Mouse (Mus musculus) forebrain, embryonic 12.5 days (tissue): Measurements from ENCODE around the gene Ism2. TPM values are rescaled to one million over a fixed set of nuclear protein-coding genes. Genes with fewer than 3 reads are reported as not detected.

Source experiments
- ATAC-seq: fragments of 200-750 bp; cut with Nextera tagmentation; 2 replicates; pipeline ENCODE4 v1.8.0; 2017; ENCODE audit warnings: moderate TSS enrichment; ENCODE audit not compliant: low FRiP score
- H3K27ac ChIP-seq: fragments of 300-500 bp; sonication (generic); 2 replicates; pipeline ENCODE4 v1.5.1; 2016; ENCODE audit warnings: mild to moderate bottlenecking
- H3K27me3 ChIP-seq: fragments of 300-500 bp; sonication (generic); 2 replicates; pipeline ENCODE4 v1.6.1; 2016; ENCODE audit warnings: mild to moderate bottlenecking
- H3K36me3 ChIP-seq: fragments of 300-500 bp; sonication (generic); replicated peaks from 2 replicates; pipeline ENCODE4 v1.6.1; 2016; ENCODE audit warnings: mild to moderate bottlenecking
- H3K4me1 ChIP-seq: fragments of 300-500 bp; sonication (generic); 2 replicates; pipeline ENCODE4 v1.6.1; 2016
- H3K4me2 ChIP-seq: fragments of 300-500 bp; sonication (generic); 2 replicates; pipeline ENCODE4 v1.6.1; 2016; ENCODE audit warnings: mild to moderate bottlenecking, moderate library complexity
- H3K4me3 ChIP-seq: fragments of 300-500 bp; sonication (generic); replicated peaks from 2 replicates; pipeline ENCODE4 v1.5.1; 2016; ENCODE audit warnings: mild to moderate bottlenecking
- H3K9ac ChIP-seq: fragments of 300-500 bp; sonication (generic); 2 replicates; pipeline ENCODE4 v1.6.1; 2016; ENCODE audit warnings: mild to moderate bottlenecking
- H3K9me3 ChIP-seq: fragments of 300-500 bp; sonication (generic); 2 replicates; pipeline ENCODE4 v1.6.1; 2016
- WGBS: fragments of 180-500 bp; shearing (Covaris S2); methylation state at CpG from one replicate; pipeline ENCODE4 v1.1.7; 2016; 5-methylcytosine and 5-hydroxymethylcytosine counted together
- polyA plus RNA-seq: library from polyadenylated mRNA; unstranded; fragments of >200 nt; fragmentation: Nextera tagmentation; extraction: Ambion mirVana; gene quantifications from 2 replicates; pipeline ENCODE4 v1.2.1, GENCODE M21; 2016

The Ism2 gene
- polyA plus RNA-seq, 1 experiment from 2014 or later, result 1.8 TPM

DNA sequence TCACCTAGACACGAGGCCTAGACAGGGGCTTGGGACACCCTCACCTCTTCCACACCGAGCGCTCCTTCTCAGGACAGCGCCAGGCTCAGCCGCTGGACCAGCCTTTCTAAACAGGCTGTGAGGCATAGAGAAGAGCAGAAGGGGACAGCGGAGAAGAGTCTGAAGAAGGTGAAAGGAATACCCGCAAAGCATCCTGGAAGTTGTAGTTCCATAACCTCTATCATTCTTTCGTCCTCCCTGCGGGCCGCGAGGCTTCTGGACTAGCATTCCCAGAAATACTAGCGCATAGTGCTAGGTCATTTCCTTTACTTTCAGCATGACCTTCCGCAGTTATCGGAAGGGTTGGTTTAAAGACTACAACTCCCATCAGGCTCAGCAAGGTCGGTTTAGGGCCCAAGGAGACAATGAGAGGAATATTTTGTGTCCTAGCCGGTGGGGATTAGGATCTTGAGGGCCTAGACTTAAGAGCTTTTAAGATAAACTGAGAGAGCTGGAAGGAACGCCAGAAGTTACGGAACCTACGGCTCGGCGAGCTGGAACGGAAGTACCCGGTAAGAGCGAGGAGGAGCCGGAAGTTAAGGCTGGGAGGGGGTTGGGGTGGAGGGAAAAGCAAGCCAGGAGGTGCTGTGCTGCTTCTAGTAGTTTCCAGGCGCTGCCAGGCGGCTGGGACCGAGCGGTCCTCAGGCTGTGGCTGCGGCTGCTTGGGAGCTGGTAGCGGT is 33.2 kb downstream of the Ism2 start, which contains the start of the genes Vipas39 and Ahsa1:
Gene Vipas39 (minus strand): TSS at position 149 of the 719 bp plus-strand sequence.
Gene Ahsa1 (plus strand): TSS at position 372 of the 719 bp plus-strand sequence.
- peak; percentile 96 for ATAC-seq
- peak within 1 kb of the TSS; percentile 90 for H3K27ac ChIP-seq
- WGBS, result under 1% methylated on average over 31 of the region's 31 CpGs
- peaks cover 22% of the 10 kb centered on the region for H3K4me1 ChIP-seq
- no peaks in the 10 kb centered on the region for H3K27me3 ChIP-seq
- H3K36me3 ChIP-seq, result peaks cover 47% of the 10 kb centered on the region
- no peaks in the 10 kb centered on the region for H3K9me3 ChIP-seq
- H3K9ac ChIP-seq, result peak within 1 kb of the TSS; percentile 92
- H3K4me2 ChIP-seq, result peak within 1 kb of the TSS; percentile 74
- H3K4me3 ChIP-seq, result peak within 1 kb of the TSS; percentile 74

DNA sequence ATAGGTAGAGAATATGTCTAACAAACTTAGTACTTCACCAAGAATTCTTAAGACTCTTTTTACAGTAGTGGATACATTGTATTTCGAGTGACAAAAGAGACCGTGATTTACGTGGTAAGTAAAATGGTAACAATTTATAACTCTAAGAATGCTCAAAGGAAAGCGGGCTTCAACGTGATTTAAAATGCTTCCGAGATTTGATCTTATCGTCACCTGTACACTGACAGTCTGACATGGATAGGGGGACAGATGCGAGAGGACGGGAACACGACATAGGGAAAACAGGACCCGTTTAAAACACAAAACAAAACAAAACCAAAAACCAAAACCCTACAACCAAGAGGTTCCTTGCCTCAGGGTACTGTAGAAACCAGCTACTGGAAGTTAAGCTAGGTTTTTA is 34.1 kb downstream of the Ism2 start:
- no peaks in the 10 kb centered on the region for H3K9me3 ChIP-seq
- H3K4me1 ChIP-seq, result peaks cover 22% of the 10 kb centered on the region
- 28% methylated on average over 11 of the region's 11 CpGs for WGBS

GRCm38 (mm10) chr12:87260562-87260961 is 38.9 kb downstream of the Ism2 start:
- no peaks in the 10 kb centered on the region for H3K9me3 ChIP-seq
- H3K27ac ChIP-seq, result no peak overlapping the region
- no peak overlapping the region for H3K4me3 ChIP-seq
- H3K4me2 ChIP-seq, result no peak overlapping the region
- H3K4me1 ChIP-seq, result peaks cover 7% of the 10 kb centered on the region
- H3K27me3 ChIP-seq, result no peaks in the 10 kb centered on the region
- no peak overlapping the region for H3K9ac ChIP-seq
- WGBS, result 96% methylated on average over 8 of the region's 8 CpGs
- no peak for ATAC-seq
- peaks cover 71% of the 10 kb centered on the region for H3K36me3 ChIP-seq

More for the DNA sequence above, 34.1 kb downstream of the Ism2 start:
- Histone ChIP-seq H3K4me2 (peak overlapping the region; percentile 73), H3K27me3 (no peaks in the 10 kb centered on the region), H3K36me3 (peaks cover 46% of the 10 kb centered on the region), H3K27ac (peak overlapping the region; percentile 77), H3K4me3 (peak overlapping the region; percentile 74), H3K9ac (peak overlapping the region; percentile 84)
- no peak for ATAC-seq

GRCm38 (mm10) chr12:87256629-87257028 is 42.9 kb downstream of the Ism2 start:
- no peak overlapping the region for H3K4me2 ChIP-seq
- H3K4me1 ChIP-seq, result no peaks in the 10 kb centered on the region
- H3K27ac ChIP-seq, result no peak overlapping the region
- H3K9me3 ChIP-seq, result no peaks in the 10 kb centered on the region
- 94% methylated on average over 5 of the region's 5 CpGs for WGBS
- peaks cover 84% of the 10 kb centered on the region for H3K36me3 ChIP-seq
- ATAC-seq, result no peak
- H3K4me3 ChIP-seq, result no peak overlapping the region
- H3K9ac ChIP-seq, result no peak overlapping the region
- no peaks in the 10 kb centered on the region for H3K27me3 ChIP-seq

DNA sequence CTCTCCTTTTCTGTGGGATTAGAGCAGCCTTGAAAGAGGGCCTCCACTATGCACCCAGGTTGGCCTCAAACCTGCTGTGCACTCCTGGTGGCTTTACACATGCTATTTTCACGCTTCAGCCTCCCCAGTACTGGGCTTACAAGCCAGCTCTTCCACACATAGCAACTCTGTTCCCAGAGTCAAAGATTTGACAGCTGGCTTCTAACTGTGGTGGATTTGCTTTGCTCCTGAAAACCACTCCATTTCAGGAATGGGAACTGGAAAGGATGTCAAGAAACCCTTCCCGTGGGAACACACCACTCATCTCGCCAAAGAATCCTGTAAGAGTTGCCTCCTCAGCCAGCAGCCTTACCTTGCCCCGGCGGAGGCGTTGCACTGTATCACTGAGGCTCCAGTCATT is 45.6 kb downstream of the Ism2 start:
- no peak for ATAC-seq
- Histone ChIP-seq H3K4me3 (no peak overlapping the region), H3K27me3 (no peaks in the 10 kb centered on the region), H3K4me2 (no peak overlapping the region), H3K27ac (no peak overlapping the region), H3K36me3 (peaks cover 93% of the 10 kb centered on the region), H3K9me3 (no peaks in the 10 kb centered on the region), H3K9ac (no peak overlapping the region), H3K4me1 (no peaks in the 10 kb centered on the region)
- WGBS, result 97% methylated on average over 6 of the region's 6 CpGs

DNA sequence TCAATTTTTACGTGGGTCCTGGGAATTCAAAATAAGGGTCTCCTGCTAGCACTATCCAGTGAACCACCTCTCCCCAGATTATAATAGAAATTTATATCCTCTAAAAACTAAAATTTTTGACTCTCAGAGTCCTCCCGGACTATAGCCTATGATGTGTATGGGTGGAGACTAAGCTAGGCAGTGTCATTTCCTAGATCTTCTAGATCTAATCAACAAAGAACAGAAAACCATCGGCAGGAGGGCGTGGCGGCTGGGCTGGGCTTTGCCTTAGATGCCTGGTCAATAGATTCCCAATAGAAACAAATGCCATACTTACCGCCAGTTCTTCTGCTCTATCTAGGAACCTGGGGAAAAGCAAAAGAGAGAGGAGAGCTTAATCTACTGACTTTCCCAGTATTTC is 49.3 kb downstream of the Ism2 start:
- H3K9me3 ChIP-seq, result no peaks in the 10 kb centered on the region
- 90% methylated on average over 6 of the region's 6 CpGs for WGBS
- H3K9ac ChIP-seq, result no peak overlapping the region
- no peak overlapping the region for H3K27ac ChIP-seq
- H3K4me1 ChIP-seq, result no peaks in the 10 kb centered on the region
- H3K36me3 ChIP-seq, result peaks cover 86% of the 10 kb centered on the region
- H3K4me2 ChIP-seq, result no peak overlapping the region
- no peaks in the 10 kb centered on the region for H3K27me3 ChIP-seq
- no peak overlapping the region for H3K4me3 ChIP-seq
- no peak for ATAC-seq

- Histone ChIP-seq H3K4me1 (no peaks in the 10 kb centered on the region), H3K4me2 (no peak within 1 kb of the TSS), H3K27ac (no peak within 1 kb of the TSS), H3K4me3 (no peak within 1 kb of the TSS), H3K9ac (no peak within 1 kb of the TSS), H3K36me3 (peaks cover 55% of the 10 kb centered on the region), H3K27me3 (no peaks in the 10 kb centered on the region), H3K9me3 (no peaks in the 10 kb centered on the region)
- WGBS, result 100% methylated on average over 1 of the region's 1 CpGs
- no peak for ATAC-seq
Measured at GRCm38 (mm10) chr12:87238632-87239031, 60.9 kb downstream of the Ism2 start, which contains the start of gene Noxred1. Noxred1 (minus strand) TSS chr12:87238732.

DNA sequence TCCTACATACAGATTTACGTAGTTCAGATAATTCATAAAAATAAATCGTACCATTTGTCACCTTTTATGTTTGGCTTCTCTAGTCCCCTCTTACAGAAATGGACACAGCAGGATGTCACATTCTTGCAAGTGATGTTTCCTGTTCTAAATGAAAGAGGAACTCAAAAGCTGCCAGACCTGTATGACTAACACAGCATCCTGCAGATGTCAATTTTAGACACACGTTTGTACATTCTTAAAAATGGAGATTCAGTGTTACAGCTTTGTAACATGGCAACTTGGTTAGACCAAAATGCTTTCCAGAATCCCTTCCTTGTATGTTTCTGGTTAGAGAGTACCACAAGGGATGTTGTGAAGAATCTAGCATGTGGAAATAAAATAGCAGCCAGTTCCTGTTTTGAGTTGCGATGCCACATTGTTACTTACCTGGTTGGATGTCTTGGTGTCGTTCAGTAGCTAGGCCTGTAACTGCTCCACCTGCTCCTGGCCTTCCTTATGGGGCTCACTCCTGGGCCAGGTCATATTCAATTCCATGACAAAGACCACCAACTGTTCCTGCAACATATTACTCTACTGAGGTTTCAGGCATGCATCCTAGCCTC is 62.5 kb downstream of the Ism2 start:
- H3K9ac ChIP-seq, result no peak overlapping the region
- WGBS, result 92% methylated on average over 5 of the region's 5 CpGs
- H3K27ac ChIP-seq, result no peak overlapping the region
- ATAC-seq, result no peak
- H3K27me3 ChIP-seq, result no peaks in the 10 kb centered on the region
- no peaks in the 10 kb centered on the region for H3K9me3 ChIP-seq
- peaks cover 44% of the 10 kb centered on the region for H3K36me3 ChIP-seq
- H3K4me1 ChIP-seq, result no peaks in the 10 kb centered on the region
- H3K4me3 ChIP-seq, result no peak overlapping the region
- no peak overlapping the region for H3K4me2 ChIP-seq

DNA sequence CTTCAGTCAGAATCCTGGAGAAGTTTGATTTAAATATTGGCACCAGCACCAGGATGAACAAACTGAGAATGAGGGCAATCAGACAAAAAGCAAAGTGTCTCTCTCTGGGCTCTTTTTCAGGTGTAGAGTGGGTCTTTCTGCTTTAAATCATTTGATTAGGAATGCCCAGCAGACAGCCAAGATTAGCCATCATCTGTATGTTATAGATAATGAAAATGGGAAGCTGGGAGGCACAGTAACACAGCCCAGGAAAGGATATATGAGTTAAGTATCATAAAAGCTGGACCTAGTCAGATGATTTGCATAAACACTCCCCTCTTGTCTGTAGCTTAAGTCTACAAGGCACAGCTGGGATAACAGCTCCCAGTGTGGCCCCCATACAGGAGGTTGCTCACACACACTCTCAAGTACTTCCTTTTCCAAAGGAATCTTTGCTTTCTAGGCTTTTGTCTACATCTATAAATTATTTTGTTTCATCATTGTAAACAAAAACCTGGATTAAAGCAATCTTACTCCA is 69.1 kb downstream of the Ism2 start:
- Histone ChIP-seq H3K9ac (no peak overlapping the region), H3K27ac (no peak overlapping the region), H3K36me3 (no peaks in the 10 kb centered on the region), H3K4me2 (no peak overlapping the region), H3K4me3 (no peak overlapping the region), H3K9me3 (no peaks in the 10 kb centered on the region), H3K4me1 (no peaks in the 10 kb centered on the region), H3K27me3 (no peaks in the 10 kb centered on the region)
- no peak for ATAC-seq

DNA sequence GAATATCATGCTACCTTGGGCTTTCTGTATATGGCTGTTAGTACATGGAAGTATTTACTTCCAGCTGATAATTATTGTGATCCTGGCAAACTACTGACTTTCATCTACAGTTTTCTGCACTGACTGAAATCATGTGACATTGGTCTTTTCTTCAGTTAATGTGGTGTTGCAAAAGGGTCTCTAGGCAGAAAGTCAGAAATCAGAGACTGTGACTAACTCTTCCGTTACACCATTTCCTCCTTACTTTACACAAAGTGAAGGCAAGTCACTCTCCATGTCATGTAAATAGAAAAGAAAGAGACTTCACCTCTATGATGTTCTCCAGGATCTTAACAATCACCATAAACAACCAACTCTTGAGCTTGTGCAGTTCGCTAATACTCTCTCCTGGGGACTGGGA is 69.9 kb downstream of the Ism2 start:
- Histone ChIP-seq H3K27me3 (no peaks in the 10 kb centered on the region), H3K9ac (no peak overlapping the region), H3K4me2 (no peak overlapping the region), H3K9me3 (no peaks in the 10 kb centered on the region), H3K36me3 (no peaks in the 10 kb centered on the region), H3K4me1 (no peaks in the 10 kb centered on the region), H3K27ac (no peak overlapping the region), H3K4me3 (no peak overlapping the region)
- WGBS, result 89% methylated on average over 2 of the region's 2 CpGs
- ATAC-seq, result no peak
